Mouse (Mus musculus) cortical plate, adult 2 months (tissue): ENCODE measurements around the gene Ring1. TPM values are rescaled to one million over a fixed set of nuclear protein-coding genes. Genes with fewer than 3 reads are reported as not detected.
"Not testable (repeated sequence)": the region's sequence is repeated elsewhere in the genome, so short reads cannot be mapped to it uniquely, and the experiment has no call there.

Experiments
- H3K27ac ChIP-seq: fragments of 200-500 bp; 2 replicates; pipeline ENCODE4 v1.5.1; 2012; ENCODE audit warnings: low read length, control low read depth, inconsistent platforms; ENCODE audit not compliant: insufficient read depth
- H3K4me1 ChIP-seq: fragments of 200-500 bp; 2 replicates; pipeline ENCODE4 v1.6.1; 2011; ENCODE audit warnings: low read length; ENCODE audit not compliant: control insufficient read depth, insufficient read depth
- H3K4me3 ChIP-seq: fragments of 200-500 bp; 2 replicates; pipeline ENCODE4 v1.5.1; 2011; ENCODE audit warnings: mild to moderate bottlenecking, low read length, control low read depth; ENCODE audit not compliant: insufficient read depth
- CTCF ChIP-seq: fragments of 200-500 bp; IDR thresholded peaks from 2 replicates; pipeline ENCODE4 v1.5.1; 2011; ENCODE audit warnings: mild to moderate bottlenecking, control low read depth, low read length; ENCODE audit not compliant: insufficient read depth; ENCODE audit errors: extremely low read depth
- POLR2A ChIP-seq: fragments of 200-500 bp; IDR thresholded peaks from 2 replicates; pipeline ENCODE4 v1.6.1; 2011; ENCODE audit warnings: mild to moderate bottlenecking, low read length, control low read depth; ENCODE audit not compliant: insufficient read depth; ENCODE audit errors: extremely low read depth
- polyA plus RNA-seq: library from polyadenylated mRNA; depleted of rRNA; stranded (reverse); fragments of >200 nt; gene quantifications from 2 replicates; pipeline ENCODE4 v1.2.3, GENCODE M21; 2012

Gene Ring1
- polyA plus RNA-seq, 1 experiment: 73.2 TPM

DNA sequence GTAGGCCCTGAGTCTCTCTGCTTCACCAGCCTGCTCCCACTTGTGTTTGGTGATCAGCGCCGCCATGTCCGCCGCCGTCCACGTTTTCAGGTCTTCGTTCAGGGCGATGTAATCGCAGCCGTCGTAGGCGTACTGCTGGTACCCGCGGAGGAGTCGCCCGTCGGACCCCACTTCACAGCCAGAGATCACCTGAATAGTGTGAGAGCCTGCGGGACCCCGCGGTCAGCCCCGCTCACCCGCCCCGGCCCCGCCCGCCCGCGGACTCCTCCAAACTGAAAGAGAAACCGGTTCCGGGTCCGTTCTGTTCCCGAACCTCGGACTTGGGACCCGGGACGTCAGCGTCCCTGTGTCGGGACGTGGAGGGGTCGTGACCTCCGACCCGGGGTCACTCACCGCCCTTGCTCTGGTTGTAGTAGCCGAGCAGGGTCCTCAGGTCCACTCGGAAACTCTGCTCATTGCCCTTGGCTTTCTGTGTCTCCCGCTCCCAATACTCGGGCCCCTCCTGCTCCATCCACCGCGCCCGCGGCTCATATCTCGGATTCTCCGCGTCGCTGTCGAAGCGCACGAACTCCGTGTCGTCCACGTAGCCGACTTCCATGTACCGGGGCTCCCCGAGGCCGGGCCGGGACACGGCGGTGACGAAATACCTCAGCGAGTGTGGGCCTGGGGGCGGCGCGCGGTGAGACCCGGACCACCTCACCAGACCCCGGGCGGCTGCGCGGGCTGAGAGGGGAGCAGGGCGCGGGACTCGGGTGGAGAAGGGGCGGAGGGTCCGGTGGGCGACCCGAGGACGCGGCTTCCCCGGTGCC, 24.9 kb downstream of the Ring1 start:
- Histone ChIP-seq H3K4me1 (no peaks in the 10 kb centered on the region), H3K4me3 (peak overlapping the region; percentile 13), H3K27ac (no peak overlapping the region)
- no peak for TF ChIP-seq CTCF
- no peak for TF ChIP-seq POLR2A

DNA sequence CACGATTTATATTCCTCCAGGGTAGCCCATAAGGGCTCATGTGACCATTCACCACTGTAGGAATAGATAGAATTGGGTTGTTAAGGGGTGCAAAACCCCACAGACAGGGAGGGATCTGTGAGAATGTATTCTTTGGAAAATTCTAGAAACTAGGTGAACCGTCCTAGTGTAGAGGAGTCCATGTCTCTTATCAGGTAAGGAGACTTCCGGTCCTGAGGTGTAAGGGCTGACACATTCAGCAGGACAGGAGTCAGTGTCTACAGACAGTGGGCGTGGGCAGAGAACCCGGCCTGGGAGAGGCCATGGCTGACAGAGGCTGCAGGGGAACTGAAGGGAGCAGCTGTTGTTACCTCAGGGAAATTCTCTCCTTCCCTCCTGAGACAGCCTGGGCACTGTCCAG, 25.8 kb downstream of the Ring1 start:
- H3K27ac ChIP-seq, H3K4me1 ChIP-seq: not testable (repeated sequence)
- peak overlapping the region; percentile 13; the same call in 1 of the 2 replicates for H3K4me3 ChIP-seq

DNA sequence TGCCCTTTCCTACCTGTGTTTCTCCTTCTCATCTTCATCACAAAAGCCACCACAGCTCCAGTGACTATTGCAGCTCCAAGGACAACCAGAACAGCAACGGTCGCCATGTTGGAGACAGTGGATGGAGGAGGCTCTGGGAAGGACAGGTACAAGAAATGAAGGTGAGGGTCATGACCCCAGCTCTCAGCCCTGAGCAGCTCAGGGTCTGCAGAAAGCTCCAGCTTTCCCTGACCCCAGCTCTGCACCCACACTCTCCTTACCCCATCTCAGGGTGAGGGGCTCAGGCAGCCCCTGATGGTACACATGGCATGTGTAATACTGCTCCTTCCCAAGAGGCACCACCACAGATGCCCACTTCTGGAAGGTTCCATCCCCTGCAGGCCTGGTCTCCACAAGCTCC, 27.5 kb downstream of the Ring1 start:
- not testable (repeated sequence) for H3K27ac ChIP-seq, H3K4me1 ChIP-seq, H3K4me3 ChIP-seq

DNA sequence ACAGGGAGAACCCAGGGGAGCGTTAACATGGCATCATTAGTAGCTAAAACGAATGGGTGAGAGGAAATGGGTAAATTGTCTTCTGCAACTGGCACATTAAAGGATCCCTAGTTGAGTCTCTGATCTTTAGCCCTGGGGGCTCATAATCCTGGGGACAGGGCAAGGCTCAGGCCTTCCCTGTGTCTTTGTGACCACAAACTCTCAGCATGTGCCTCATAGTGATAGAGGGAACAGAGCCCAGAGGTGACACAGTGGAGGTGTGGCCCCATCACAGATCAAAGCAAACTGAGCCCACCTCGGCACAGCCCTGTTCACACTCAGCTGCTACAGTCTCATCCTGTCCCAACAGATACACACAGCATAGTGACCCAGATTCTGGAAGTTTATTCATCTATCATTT, 28.8 kb downstream of the Ring1 start:
- Histone ChIP-seq H3K4me1 (no peaks in the 10 kb centered on the region), H3K27ac (no peak overlapping the region)
- TF ChIP-seq CTCF (no peak), POLR2A (no peak)

DNA sequence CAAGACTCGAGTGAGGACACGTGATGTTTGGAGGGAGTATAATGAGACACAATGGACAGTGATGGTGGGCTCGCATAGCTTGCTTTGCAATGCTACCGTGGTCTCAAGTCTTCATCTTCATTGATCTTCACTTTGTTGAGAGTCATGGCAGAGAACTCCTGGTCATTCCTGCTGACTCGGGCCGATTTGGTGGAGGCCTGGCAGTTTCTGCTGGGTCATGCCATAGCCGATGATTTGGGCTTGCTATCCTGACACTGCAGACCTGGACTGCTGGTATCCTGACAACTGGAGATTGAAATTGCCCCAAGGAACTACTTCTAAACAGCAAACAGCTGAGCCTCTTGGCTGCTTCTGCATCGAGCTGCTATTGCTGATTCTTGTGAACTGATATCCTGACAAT, 29.5 kb downstream of the Ring1 start:
- H3K4me1 ChIP-seq: no peaks in the 10 kb centered on the region
- no peak overlapping the region for H3K27ac ChIP-seq
- no peak for TF ChIP-seq POLR2A
- TF ChIP-seq CTCF: no peak
- H3K4me3 ChIP-seq: no peak overlapping the region

More for the DNA sequence above, 28.8 kb downstream of the Ring1 start:
- no peak overlapping the region for H3K4me3 ChIP-seq

DNA sequence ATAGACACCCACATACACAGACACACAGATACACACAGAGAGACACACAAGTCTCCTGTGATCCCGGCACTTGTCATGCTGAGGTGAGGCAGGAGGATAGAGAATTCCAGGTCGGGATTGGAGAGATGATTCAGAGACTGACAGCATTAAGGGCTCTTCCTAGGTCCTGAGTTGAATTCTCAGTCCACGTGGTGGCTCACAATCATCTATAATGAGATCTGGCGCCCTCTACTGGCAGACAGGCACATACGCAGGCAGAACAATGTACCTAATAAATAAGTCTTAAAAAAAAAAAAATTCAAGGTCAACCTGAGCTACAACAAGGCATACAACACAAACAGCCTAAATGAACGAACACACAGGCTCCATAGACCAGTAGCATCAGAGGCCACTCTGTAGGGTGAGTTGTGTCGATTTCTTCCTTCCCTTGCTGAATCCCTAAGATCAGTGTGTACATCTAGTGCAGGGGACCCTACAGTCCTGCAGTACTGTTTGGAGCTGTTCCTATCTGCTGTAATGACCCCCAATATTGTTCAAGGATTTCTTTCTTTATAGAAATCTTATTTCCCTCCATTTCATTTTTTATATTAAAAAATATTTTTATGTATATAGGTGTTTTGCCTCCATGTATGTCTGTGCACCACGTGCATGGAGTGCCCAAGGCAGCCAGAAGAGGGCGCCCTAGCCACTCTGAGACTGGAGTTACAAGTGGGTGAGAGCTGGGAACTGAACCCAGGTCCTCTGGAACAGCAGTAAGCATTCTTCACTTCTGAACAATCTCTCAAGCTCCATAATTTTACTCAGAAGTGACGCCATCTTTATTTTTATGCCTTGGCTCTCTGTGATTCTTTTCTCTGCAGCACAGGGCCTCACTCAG, 32.5 kb downstream of the Ring1 start:
- no peak overlapping the region for H3K27ac ChIP-seq
- H3K4me3 ChIP-seq: no peak overlapping the region
- TF ChIP-seq CTCF: peak; percentile 72
- TF ChIP-seq POLR2A: no peak
- no peaks in the 10 kb centered on the region for H3K4me1 ChIP-seq

DNA sequence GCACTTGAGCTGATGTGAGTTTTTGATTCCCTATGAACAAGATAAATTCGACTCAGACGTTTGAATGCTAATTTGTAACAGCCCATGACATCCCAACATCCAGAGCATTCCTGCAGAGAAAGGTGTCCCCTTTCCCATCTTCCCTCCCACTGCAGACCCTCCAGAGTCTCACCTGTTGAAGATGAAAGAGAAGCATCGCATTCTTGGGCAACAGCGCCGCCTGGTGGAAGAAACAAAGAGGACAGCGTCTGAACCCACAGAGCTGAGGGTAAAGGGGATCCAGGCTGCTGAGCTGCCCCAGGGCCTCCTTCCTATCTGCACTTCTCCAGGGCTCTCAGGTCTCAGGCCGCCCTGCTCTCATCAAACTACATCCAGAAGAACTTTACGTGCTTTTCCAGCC, 42.3 kb downstream of the Ring1 start:
- TF ChIP-seq CTCF: peak; percentile 51
- not testable (repeated sequence) for H3K4me1 ChIP-seq, H3K27ac ChIP-seq, H3K4me3 ChIP-seq

DNA sequence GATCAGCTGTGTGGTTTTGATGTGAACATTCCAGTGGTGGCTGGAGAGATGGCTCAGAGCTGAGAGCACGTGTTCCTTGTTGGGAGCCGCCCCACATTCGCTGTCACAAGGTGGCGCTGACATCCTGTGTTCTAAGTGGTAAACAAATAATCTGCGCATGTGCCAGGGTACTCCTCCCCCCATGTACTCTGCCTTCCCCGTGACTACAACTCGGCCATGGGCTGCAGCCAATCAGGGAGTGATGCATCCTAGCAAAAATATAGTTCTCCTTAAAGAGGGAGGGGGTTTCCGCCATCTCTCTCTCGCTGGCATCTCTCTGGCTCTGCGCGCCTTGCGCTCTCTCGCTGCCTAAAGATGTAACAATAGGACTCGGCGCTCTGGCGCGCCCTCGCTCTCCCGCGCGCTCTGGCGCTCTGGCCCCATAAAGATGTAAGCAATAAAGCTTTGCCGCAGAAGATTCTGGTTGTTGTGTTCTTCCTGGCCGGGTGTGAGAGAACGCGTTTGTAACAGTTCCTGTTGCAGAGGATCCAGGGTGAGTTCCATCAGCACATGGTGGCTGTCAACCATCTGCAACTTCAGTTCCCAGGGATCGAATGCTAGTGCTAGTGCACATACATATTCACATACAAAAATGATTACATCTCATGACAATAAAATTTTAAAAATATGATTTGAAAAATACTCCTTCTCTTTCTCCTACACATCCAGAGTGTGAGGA, 43.1 kb downstream of the Ring1 start:
- TF ChIP-seq CTCF (peak; percentile 29; the same call in 1 of the 2 replicates), POLR2A (peak; percentile 72)
- H3K4me1 ChIP-seq: not testable (repeated sequence)
- peak overlapping the region; percentile 59 for H3K27ac ChIP-seq
- H3K4me3 ChIP-seq: peak overlapping the region; percentile 33

DNA sequence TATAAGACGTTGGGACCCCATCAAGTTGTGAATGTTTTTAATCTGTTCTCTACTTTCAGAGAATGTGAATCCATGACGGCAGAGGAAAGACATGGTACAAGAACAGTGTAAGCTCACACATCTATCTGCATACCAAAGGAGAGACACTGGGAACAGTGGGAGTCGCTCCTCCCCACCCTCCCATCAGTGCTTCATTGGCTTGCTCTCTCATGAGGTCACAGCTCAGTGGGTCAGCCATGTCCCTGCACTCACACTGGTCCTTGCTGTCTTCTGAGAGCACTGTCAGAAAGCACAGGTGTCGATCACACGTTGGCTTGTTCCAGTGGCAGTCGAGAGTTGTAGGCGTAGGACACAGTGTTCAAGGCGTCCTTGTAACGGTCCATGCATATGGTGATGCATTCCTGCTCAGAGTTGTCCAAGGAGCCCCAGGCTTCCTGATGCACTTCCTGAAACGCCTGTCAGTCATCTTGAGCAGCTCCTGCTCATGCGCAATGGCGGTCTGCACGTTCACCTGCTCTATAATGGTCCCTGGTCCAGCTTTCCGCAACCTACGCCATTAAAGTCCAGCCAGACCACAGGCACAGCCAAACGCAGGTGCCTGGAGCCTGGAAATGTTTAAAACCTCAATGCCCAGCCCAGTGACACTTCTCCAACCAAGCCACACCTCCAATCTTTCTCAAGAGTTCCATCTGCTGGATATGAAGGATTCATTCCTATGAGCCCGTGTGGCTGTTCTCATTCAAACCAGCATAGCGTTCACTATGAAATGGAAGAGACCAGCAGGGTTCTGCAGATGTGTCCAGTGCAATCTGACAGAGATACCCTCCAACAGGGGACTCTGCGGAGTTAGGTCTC, 44.1 kb downstream of the Ring1 start:
- no peaks in the 10 kb centered on the region for H3K4me1 ChIP-seq
- no peak for TF ChIP-seq CTCF
- TF ChIP-seq POLR2A: no peak
- no peak overlapping the region for H3K4me3 ChIP-seq
- peak overlapping the region; percentile 22 for H3K27ac ChIP-seq
